Mouse (Mus musculus) erythroblast, adult 5-6 weeks (primary cell): Measurements from ENCODE around the gene Nudt9. TPM values are rescaled to one million over a fixed set of nuclear protein-coding genes. Genes with fewer than 3 reads are reported as not detected.
"Not testable (repeated sequence)": the region's sequence is repeated elsewhere in the genome, so short reads cannot be mapped to it uniquely, and the experiment has no call there.

ENCODE experiments used
- ATAC-seq: replicated peaks from 2 replicates; pipeline ENCODE4 v1.8.0; 2016; ENCODE audit warnings: moderate number of reproducible peaks, mild to moderate bottlenecking, moderate TSS enrichment, inconsistent platforms; ENCODE audit not compliant: poor library complexity, low FRiP score, severe bottlenecking
- total RNA-seq, 2 experiments: library from RNA; stranded (forward) in 1 of 2; stranded (reverse) in 1 of 2; fragments of 150-400 nt in 1 of 2; fragments of 200-764, 138-1000 nt in 1 of 2; gene quantifications; 2 replicates each; pipeline versions ENCODE4 v1.2.3 to v1.2.4; 2015 to 2017; ENCODE audit warnings: low replicate concordance in 2 of 2

Nudt9 gene
- 13.8 and 14.4 TPM in 2 replicates for total RNA-seq (2015; ENCODE audit: low replicate concordance)
- total RNA-seq (2017; ENCODE audit: low replicate concordance) = 34.2 and 44.5 TPM in 2 replicates

DNA sequence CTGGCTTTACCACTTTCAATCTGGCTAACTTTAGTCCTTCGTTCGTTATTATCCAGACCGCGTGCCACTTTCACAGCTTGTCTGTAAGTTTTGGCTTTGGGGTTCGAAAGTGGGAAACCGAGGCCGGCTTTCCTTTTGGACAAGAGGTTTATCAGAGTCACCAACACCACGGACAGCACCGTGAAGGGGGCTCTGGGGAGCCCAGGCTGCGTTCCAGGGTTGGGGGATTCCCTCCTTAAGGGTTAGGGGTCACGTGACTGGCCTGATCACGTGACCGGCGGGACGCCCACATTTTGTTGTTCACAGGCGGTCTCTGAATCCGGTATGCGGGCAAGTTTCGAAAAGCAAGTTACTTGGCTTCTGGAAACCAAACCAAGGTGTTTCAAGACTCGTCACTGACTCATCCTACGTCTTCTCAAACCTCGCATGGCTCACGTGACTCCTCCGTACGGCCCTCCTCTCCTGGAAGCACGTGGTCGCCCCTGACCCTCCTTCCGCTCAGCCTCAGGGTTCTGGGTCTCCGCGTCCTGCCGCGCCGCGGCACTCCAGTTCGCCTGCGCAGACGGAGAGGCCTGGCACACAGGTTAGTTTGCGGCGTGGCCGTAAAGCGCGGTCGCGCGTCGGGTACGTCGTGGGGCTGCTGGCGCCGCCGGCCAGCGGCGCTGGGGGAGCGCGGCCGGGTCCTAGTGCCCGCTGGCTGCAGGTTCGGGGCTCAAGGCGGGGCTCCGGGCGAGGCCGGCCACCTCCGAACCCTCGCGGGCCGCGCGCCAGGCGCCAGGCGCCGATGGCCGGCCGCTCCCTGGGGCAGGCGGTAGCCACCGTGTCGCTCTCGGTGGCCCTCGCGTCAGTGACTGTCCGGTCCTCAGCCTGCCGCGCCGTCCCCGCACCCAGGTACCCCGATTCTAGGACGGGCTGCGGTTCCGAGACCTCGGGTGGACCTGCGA lies at the start of gene Nudt9:
Nudt9 (plus strand) TSS at position 51 of the 944 bp plus-strand sequence.
- ATAC-seq = peak; percentile 88

GRCm38 (mm10) chr5:103998739-103999138 lies 47.4 kb upstream of the Nudt9 start:
- peak; percentile 76 for ATAC-seq

- ATAC-seq = peak; percentile 76
Measured at GRCm38 (mm10) chr5:103999738-104000137, 46.4 kb upstream of the Nudt9 start.

DNA sequence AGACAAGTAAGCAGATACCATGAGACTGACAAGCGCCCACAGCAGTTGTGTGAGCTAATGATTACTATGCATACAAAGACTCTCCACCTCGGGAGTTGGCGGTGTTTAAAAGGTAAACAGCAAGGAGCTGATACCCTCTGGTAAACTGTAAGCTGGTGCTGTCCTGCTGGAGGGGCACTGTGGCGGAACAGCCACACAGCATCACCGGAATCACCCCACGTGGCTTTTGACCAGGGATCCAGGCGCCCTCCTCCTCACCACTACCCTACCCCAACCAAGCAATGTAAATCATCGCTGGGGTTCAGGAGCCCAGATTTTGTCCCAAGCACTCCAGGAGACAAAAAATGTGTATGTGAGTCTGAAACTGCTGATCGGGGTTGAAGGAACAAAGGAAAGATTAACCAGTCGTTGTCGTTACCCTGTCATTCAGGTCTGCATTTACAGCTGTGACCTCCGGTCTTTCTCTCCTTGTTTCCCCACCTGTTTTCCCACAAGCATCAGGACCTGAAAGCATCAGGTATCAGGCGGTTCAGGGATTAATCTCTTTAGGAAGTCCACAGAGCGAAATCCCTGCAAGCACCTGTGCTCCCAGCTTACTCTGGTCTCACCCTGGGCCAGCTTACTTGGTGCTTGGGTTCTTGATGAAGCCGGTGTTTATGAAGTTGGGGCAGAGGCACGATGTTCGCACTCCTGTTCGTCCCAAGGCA lies 43.4 kb upstream of the Nudt9 start:
- ATAC-seq = no peak

- ATAC-seq = no peak
Measured at GRCm38 (mm10) chr5:104003256-104003931, 42.7 kb upstream of the Nudt9 start.

DNA sequence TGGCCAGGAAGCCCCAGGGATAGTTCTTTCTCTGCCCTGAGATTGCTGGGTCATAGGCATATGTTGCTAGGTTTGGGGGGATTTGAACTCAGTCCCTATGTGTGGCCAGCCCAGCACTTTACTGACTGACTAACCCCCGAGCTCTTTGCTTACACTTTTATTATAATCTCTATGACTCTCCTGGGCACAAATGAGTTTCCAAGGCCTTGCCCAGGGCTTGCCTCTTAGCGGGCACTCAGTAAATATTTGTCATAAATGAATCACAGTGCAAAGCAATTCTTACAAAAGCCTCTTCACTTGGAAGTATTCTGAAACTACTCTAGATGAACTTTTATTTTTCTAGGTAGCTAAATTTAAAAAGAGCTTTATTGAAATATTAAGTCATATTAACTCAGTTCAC lies 42.2 kb upstream of the Nudt9 start:
- no peak for ATAC-seq

GRCm38 (mm10) chr5:104006811-104007210 lies 39.3 kb upstream of the Nudt9 start:
- ATAC-seq = no peak

GRCm38 (mm10) chr5:104007801-104008200 lies 38.3 kb upstream of the Nudt9 start:
- no peak for ATAC-seq

DNA sequence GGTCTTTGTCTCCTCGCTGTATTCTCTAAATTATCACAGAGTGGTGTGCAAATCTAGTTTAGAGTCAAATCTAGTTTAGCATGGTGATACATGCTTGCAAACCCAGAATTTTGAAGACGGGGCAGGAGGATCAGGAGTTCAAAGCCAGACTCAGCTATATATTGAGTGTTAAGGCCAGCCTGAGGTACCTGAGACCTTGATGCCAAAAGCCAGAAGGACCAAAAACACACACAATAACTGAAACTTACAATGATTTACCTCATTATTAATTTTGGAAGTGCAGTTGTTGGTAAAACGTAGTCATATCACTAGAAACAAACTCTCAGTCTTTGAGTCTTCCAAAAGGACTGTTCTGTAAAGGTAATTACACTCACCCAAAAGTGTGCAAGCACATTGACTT lies 36.7 kb upstream of the Nudt9 start:
- no peak for ATAC-seq

DNA sequence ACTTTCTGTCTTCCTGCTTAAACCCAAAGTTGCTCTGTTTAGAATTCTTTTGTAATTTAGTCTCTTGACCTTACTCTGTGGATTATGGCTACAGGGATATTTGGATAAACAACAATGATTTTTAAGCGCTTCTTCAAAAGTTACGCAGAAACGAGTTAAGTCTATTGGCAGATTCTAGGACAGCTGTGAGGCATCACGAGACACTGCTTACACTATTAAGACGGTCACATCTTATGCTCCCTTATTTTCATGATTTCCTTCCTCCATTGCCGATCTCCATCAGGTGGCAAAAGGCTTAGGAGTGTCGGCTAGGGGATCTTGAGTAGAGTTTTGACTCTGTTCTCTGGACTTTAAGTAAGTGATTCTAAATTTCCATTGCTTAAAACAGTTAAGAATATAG lies 35.8 kb upstream of the Nudt9 start:
- ATAC-seq = no peak

DNA sequence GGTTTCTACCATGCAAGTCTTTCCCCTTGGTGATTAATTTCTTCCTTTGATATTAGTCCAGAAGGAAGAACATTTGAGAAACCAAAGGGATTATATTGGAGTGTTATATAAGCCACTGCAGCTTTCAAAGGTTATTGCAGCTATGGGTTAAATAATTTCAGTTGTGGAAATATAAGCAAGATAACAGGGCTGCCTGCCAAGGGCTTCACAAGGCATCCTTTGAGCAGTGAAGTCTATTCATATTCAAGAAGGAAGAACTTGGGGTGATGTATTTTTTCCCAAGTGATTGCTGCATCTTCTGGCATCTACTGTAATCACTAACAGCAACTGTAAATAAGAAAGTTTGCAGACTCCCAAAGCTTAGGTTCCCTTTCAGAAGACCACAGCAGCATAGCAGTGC lies 34.7 kb upstream of the Nudt9 start:
- ATAC-seq = no peak

DNA sequence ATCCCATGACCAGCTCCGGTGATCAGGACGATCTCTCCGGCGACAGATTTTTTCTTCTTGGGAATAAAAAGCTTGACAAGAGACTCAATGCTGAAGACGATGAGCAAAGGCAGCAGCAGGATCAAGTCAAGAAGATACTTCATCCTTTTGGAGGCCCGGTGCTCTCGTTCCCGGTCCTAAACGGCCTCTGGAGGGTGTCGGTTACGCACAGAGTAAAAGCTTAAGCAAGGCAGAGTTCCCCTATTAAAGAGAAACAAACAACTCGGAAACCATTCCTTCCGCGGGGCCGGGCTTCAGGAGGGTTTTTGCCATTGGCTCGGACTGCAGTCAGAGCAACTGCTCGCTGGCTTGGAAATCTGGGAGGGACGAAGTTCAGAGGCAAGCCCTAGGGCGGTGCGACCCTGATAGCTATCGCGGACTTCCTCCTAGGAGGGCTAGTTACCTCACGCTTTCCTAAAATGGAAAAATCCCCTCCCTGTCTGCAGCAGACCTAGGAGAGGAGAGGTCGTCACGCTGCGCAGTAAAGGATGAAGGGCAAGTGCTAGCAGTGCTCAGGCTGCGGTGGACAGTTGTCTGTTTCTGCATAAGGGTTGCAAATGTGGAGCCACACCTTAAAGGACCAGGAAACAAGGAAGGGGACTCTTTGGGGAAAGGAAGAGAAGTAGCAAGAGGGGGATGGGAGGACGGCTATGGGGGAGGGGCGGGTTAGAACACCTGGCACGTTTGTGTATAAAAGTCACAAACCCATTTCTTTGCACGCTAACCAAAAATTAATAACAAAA lies 24.3 kb upstream of the Nudt9 start, which contains the start of gene Hsd17b11:
Hsd17b11 (minus strand) TSS at position 323 of the 782 bp plus-strand sequence.
- no peak for ATAC-seq

DNA sequence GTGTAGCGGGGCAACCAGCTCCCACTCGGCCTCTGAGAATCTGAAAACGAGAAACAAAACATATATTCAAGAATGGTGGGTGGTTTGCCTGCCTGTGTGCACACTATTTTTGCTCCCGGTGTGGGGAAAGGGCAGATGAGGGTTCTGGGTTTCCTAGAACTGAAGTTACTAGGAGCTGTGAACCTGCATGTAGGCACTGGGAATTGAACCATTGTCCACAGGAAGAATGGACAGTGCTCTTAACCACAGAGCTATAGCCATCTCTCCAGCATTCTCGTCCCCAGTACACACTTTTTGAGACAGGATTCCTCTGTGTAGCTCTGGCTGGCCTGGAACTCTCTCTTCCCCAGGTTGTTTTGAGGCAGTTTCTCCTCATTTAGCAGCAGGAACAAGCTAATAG lies 23.5 kb upstream of the Nudt9 start:
- ATAC-seq = no peak

GRCm38 (mm10) chr5:104023289-104024020 lies 22.7 kb upstream of the Nudt9 start:
- no peak for ATAC-seq

- not testable (repeated sequence) for ATAC-seq
Measured at GRCm38 (mm10) chr5:104024193-104024592, 21.9 kb upstream of the Nudt9 start.

- no peak for ATAC-seq
Measured at GRCm38 (mm10) chr5:104024762-104025161, 21.3 kb upstream of the Nudt9 start.

DNA sequence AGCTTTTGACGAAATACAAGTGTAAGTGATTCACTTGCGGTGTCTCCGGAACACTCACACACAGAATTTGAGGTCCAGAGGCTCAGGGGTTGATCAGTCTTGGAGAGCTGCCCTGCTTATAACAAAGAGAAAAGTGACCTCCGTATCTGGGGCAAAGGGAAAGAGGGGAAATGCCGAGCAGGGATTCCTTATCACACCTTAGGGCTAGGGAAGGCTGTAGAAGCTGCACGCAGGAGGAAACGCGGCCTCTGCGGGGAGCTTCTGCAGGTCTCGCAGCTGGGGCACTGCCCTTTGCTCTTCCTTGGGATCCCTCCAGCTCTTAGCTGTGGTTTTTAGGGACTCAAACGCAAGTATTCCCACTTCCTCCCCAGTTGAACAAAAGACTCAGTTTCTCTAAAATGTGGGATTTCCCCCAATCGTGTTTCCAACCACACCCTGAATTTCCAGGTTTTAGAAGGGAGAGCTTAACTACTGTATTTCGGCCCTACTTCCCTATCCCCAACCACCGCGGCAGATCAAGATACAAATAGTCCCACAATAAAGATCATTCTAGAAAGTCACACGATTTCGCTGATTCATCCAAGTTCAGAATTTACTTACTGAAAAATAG lies 20.8 kb upstream of the Nudt9 start:
- ATAC-seq = no peak

DNA sequence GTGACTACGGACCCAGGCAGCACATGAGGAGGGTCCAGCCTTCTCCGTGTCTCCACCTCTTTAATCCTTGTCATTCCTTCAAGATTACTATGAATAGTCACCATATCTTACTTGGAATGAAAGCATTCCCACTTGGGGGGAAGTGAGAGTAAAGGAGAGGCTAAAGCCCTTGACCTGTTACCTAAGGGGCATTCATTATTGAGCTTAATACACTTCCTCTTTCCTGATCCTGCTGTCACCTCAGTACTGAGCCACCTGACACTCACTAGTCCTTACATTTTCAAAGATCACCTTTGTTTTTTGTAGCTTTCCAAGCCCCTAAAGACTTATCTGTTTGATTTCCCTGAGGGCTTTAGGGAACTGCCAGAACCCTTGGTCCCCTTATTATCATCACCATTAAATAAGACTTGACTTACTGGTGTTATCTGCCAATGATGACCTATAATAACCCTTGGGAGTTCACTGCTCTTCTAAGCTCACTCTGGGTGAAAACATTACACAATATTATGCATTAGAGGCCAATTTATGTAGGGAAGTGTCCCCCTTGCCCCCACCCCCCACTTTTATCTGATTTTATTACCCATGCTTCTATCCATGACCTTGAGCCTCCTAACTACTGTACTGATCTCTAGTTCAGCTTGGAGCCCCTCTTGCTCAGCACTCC lies 13.5 kb upstream of the Nudt9 start:
- ATAC-seq = no peak
